Mouse (Mus musculus) right cerebral cortex, postnatal 36 days (tissue): ENCODE data around the gene Ppp1r9a.

ENCODE experiments used
- DNase-seq, 2 experiments: peaks; one replicate each; pipeline ENCODE4 v3.0.0; 2022; ENCODE audit warnings: low spot score in 2 of 2, mixed read lengths in 1 of 2

Gene Ppp1r9a

DNA sequence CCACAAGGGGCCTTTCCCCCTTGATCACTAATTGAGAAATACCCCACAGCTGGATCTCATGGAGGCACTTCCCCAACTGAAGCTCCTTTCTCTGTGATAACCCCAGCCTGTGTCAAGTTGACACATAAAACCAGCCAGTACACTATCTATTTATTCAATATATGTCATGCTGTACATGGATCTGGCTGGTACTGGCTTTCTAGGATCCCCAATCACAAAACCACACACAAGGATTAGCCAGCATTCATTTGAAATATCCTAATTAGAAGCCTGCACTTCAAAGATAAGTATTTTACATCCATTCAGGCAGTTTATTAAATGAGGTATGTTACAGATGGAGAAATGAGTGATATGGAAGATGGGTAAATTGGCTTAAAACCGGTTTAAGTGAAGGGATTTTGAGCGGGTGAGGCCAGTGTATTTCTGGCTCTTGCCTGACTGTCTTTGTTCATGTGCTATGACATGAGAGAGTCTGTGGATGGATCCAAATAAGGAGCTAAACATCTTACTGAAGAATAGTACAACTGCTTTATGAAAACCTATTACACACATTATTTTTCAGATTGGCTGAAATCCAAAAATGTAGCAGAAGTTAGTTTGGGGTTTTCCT is 135.5 kb downstream of the Ppp1r9a start:
- no peak for DNase-seq

- no peak for DNase-seq
These were observed 136.6 kb downstream of the Ppp1r9a start for GRCm38 (mm10) chr6:5039316-5039715.

GRCm38 (mm10) chr6:5045854-5046253 is 143.1 kb downstream of the Ppp1r9a start:
- DNase-seq, result no peak

DNA sequence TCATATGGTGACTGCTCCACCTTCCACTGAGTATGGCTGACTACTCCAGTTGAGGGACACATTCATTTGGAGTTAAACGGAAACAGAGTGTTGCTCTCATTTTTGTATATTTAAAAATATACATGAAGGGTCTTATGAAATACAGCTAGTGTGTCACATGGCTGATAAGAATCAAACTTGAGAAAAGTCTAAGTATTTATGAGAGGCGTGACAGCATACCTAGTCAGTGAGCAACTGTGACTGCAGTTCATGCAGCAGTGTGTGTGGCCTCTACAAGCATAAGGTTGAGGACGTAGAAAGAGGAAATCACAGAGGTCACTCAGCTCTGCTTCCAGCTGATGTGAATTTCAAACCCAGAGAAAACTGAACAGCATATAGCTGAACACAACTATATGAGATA is 145.3 kb downstream of the Ppp1r9a start:
- no peak for DNase-seq

GRCm38 (mm10) chr6:5052309-5052708 is 149.6 kb downstream of the Ppp1r9a start:
- DNase-seq, result no peak

DNA sequence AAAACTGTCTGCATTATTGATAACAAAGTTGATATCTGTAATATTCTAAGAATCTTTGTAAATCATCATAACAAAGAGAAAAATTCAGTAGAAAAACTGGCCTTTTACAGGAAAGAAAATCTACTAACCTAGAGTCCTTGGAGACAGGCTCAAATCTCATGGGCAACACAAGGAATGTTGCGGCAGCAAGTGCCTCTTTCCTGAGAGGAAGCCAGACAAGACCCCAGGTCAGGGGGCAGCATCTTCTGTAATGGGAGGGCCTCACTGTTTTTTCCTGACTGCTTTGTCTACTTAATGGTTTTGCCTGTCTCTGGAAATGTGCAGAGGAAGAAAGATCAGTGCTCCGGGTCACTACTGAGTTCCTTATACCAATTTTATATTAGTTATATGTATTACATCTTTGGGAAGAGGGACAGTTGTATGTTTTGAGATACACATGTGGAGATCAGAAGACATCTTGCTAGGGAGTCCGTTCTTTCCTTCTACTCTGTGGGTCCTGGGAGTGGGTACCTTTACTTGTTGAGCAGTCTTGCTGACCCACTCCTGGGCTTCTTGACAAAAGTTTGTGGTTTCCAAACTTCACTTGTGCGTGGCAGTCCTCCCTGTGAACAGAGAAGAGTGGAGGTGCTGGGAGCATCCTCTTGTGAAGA is 151.9 kb downstream of the Ppp1r9a start:
- no peak for DNase-seq

DNA sequence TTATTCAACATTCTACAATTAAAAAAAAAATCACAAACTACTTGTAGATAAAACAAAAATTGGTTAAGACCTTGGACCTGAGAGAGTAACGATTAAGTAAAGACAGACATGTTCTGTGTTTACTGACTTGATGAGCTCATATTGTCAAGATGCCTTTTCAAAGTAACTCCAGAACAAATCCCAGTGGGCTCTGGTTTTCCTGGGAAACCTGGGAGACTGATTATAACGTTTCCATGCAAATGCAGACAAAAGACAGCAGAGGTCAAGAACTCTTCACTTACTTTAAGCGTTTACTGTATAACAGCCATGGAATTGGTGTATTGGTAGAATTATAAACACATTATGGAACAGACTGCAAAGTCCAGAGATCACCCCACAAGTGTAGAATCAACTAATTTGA is 172.0 kb downstream of the Ppp1r9a start:
- DNase-seq, result no peak

- no peak for DNase-seq
These were observed 173.0 kb downstream of the Ppp1r9a start for GRCm38 (mm10) chr6:5075680-5076079.

- DNase-seq, result no peak
These were observed 175.3 kb downstream of the Ppp1r9a start for GRCm38 (mm10) chr6:5078009-5078408.

DNA sequence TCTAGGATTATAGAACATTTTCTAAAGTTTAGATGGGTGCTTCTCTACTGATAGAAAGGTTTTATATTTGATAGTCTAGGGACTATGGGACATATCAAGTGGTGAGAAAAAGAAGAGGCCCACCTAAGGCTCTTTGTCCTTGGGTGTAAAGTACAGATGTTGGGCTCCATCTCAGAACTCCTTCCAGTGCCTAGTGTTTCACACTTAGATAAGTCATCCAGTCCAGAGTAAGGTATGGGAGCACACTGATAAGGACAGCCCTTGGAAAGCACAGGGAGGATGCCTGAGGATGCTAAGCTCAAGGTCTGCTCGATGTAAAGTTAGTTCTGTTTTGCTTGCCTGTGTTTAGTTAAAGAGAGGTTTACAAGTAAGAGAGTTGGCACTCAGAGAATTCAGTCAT is 176.4 kb downstream of the Ppp1r9a start:
- no peak for DNase-seq

GRCm38 (mm10) chr6:5080094-5080493 is 177.4 kb downstream of the Ppp1r9a start:
- no peak for DNase-seq

DNA sequence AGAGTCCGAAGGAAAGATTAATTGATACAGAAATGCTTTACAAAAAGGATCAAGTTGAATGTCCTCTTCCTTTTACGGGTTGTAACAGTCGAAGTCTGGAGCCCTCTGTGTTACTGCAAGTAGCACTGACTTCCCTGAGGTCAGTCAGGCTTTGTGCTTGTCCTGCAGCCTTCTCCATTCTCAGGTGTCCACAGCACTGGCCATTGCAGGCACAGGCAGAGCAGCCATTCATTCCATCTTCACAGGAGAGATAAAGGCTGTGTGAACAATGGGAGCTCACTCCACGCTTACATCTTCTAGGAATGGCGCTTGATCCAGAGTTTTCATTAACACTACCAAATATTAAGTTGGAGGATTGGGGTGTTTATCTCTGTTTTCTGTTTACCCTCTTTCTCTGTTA is 177.8 kb downstream of the Ppp1r9a start:
- DNase-seq, result no peak

- no peak for DNase-seq
These were observed 178.4 kb downstream of the Ppp1r9a start for GRCm38 (mm10) chr6:5081099-5081498.

GRCm38 (mm10) chr6:5082144-5082543 is 179.4 kb downstream of the Ppp1r9a start:
- no peak for DNase-seq

DNA sequence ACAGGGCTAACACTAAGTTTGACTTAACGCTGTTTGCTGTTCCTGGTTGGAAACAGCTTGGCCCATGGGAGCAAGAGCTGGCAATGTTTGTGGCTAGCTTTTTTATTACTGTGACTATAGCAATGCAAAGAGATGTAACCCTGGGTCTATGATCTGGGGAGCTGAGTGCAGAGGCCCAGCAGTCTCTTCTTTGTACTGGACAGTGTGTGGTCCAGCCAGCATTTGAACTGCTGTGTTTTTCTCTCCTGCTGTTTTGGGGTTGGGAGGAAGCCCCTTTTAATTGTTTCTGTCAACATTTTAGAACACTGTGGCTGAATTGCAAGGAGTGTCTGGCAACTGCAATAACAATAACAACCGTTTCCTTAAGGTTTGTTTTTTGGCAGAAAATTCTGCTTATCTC is 180.0 kb downstream of the Ppp1r9a start:
- DNase-seq, result no peak

- no peak for DNase-seq
These were observed 181.2 kb downstream of the Ppp1r9a start for GRCm38 (mm10) chr6:5083957-5084356.

DNA sequence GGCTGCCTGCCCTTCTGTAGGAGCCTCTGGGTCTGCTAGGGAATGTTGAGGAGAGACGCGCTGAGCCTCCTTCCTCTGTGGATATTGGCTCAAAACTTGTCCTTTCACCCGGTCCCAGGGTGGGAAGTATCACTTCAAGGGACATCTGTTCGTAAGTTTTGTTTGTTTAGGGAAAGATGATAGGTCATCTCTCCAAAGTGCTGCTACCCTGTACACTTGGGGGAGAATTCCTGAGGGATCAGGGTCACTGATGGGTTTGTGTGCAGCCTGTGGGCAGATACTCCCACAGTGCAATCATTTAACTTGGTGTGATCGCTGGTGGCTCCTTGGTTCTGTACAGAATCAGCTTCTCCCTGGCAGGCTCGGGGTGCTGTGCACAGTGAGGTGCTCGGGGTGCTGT is 189.2 kb downstream of the Ppp1r9a start:
- no peak for DNase-seq

GRCm38 (mm10) chr6:5092795-5093194 is 190.1 kb downstream of the Ppp1r9a start:
- DNase-seq, result no peak

GRCm38 (mm10) chr6:5093516-5093915 is 190.8 kb downstream of the Ppp1r9a start:
- DNase-seq, result no peak

GRCm38 (mm10) chr6:5095365-5095973 is 192.8 kb downstream of the Ppp1r9a start:
- DNase-seq, result no peak

DNA sequence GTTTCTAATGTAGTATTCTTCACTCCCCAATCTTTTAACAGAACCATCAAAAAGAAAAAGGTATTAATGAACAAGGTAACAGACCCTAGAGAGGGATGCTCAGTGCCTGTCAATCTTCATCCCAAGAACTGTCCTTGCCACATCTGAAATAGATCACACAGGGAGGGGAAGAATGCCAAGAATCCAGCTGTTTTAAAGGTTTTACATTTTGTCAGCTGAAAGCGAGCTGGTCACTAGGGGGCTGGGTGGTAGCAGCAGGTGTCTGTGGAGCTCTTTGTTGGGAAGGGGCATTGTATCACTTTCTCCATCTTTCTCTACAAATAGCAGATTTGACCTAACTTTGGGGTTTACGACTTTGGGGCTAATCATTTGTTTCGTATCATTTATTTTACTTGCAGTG is 194.6 kb downstream of the Ppp1r9a start:
- DNase-seq, result no peak

DNA sequence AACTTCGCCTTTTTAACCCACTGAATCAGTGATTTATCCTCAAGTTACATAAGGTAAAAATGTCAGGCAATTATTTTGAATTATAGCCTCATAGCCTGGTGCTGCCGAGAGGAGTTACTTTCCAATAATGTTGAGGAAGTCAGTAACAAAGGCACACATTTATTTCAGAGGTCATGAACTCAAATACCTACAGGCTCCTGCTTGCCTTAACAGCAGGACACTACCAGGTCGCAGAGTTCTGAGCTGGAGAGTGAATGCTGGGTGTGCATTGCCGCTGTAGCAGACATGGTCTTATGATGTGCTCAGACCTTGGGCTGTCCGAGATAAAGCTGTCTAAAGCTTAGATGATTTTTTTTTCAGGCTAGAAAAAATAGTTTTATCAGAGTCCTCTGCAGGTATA is 196.6 kb downstream of the Ppp1r9a start:
- no peak for DNase-seq

- no peak for DNase-seq
These were observed 197.1 kb downstream of the Ppp1r9a start for GRCm38 (mm10) chr6:5099842-5100241.
